Mouse (Mus musculus) heart, embryonic 16.5 days (tissue): ENCODE data around the gene Prpf40a. TPM values are rescaled to one million over a fixed set of nuclear protein-coding genes. Genes with fewer than 3 reads are reported as not detected.
A peak's percentile ranks its signal among the peaks of the same experiment; 100 is the strongest.

Experiments used
- ATAC-seq: fragments of 200-750 bp; cut with Nextera tagmentation; replicated peaks from 2 replicates; pipeline ENCODE4 v1.8.0; 2017; ENCODE audit warnings: moderate number of reproducible peaks; ENCODE audit not compliant: insufficient read depth, low FRiP score; ENCODE audit errors: extremely low read depth
- H3K27ac ChIP-seq: fragments of 300-500 bp; sonication (generic); 2 replicates; pipeline ENCODE4 v1.5.1; 2014; ENCODE audit warnings: mild to moderate bottlenecking, low read length, control low read depth, moderate library complexity
- H3K27me3 ChIP-seq: fragments of 300-500 bp; sonication (generic); 2 replicates; pipeline ENCODE4 v1.6.1; 2014; ENCODE audit warnings: low read length, mixed read lengths; ENCODE audit not compliant: control insufficient read depth, insufficient read depth
- H3K36me3 ChIP-seq: fragments of 300-500 bp; sonication (generic); 2 replicates; pipeline ENCODE4 v1.6.1; 2014; ENCODE audit not compliant: control insufficient read depth, insufficient read depth
- H3K4me1 ChIP-seq: fragments of 300-500 bp; sonication (generic); 2 replicates; pipeline ENCODE4 v1.6.1; 2014; ENCODE audit warnings: low read length, mixed read lengths; ENCODE audit not compliant: control insufficient read depth, insufficient read depth
- H3K4me2 ChIP-seq: fragments of 300-500 bp; sonication (generic); 2 replicates; pipeline ENCODE4 v1.6.1; 2014; ENCODE audit warnings: low read depth, mild to moderate bottlenecking, control low read depth, low read length
- H3K4me3 ChIP-seq: fragments of 300-500 bp; sonication (generic); 2 replicates; pipeline ENCODE4 v1.5.1; 2014; ENCODE audit warnings: mild to moderate bottlenecking, control low read depth, low read length
- H3K9ac ChIP-seq: fragments of 300-500 bp; sonication (generic); 2 replicates; pipeline ENCODE4 v1.6.1; 2014; ENCODE audit warnings: low read length, control low read depth
- H3K9me3 ChIP-seq: fragments of 300-500 bp; sonication (generic); replicated peaks from 2 replicates; pipeline ENCODE4 v1.6.1; 2016; ENCODE audit warnings: low read length; ENCODE audit not compliant: control insufficient read depth
- whole genome bisulfite sequencing: fragments of 180-500 bp; shearing (Covaris S2); extraction: QIAGEN DNeasy Blood & Tissue Kit; methylation state at CpG from one replicate; pipeline ENCODE4 v1.1.7; 2014; 5-methylcytosine and 5-hydroxymethylcytosine counted together
- polyA plus RNA-seq: library from polyadenylated mRNA; unstranded; fragments of >200 nt; fragmentation: Nextera tagmentation; extraction: Ambion mirVana; gene quantifications from 2 replicates; pipeline ENCODE4 v1.2.1, GENCODE M21; 2015

The Prpf40a gene
- 80.9 and 81.4 TPM in 2 replicates for polyA plus RNA-seq

DNA sequence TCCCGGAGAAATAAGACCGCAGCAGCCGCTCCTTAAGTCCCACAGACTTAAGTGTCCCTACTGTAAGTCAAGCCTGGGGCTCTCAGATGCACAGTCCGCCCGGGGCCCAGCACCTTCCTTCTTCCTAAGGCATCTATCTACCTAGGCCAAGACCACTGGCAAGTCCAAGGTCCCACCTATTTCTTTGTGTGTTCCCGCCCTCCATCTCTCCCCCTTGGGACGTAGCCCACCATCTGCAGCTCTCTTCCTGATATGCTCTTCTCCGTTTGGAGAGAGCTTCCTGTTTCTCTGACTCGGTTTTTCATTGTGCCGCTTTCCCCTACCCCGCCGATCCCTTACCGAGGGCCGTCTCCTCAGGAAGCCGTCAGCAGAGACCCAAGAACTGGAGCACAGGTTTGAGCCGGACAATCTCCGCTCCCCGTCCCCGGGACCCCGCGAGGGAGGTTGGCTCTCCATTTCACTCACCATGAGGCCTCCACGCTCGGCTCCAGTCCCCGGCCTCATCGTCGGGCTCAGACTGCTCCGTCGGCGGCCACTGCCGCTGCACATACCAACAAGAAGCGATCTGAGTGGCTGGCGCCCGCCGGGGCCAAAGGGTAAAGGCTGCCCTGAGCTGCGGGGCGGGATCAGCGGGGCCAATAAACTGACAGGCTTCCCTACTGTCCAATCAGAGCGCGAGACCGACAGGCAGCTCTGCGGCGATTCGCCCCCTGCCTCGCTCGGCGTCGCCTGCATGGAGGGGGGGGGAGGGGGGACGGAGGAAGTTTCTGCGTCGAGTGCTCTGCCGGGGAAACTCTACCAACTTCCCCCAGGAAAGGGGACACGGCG is at the start of gene Prpf40a:
Prpf40a (minus strand) TSS at position 601 of the 828 bp plus-strand sequence.
- peak; percentile 96 for ATAC-seq
- peaks cover 15% of the 10 kb centered on the region for H3K4me1 ChIP-seq
- peak within 1 kb of the TSS; percentile 84 for H3K4me2 ChIP-seq
- no peaks in the 10 kb centered on the region for H3K27me3 ChIP-seq
- H3K27ac ChIP-seq: peak within 1 kb of the TSS; percentile 95
- H3K9me3 ChIP-seq: no peaks in the 10 kb centered on the region
- H3K9ac ChIP-seq: peak within 1 kb of the TSS; percentile 95
- WGBS: under 1% methylated on average over 46 of the region's 53 CpGs
- H3K4me3 ChIP-seq: peak within 1 kb of the TSS; percentile 97
- H3K36me3 ChIP-seq: peaks cover 15% of the 10 kb centered on the region

GRCm38 (mm10) chr2:53222242-53222641 is 31.2 kb upstream of the Prpf40a start:
- Histone ChIP-seq H3K9ac (no peak overlapping the region), H3K27ac (no peak overlapping the region), H3K4me2 (no peak overlapping the region), H3K4me1 (no peaks in the 10 kb centered on the region), H3K27me3 (no peaks in the 10 kb centered on the region), H3K36me3 (peaks cover 7% of the 10 kb centered on the region; the same call in 1 of the 2 replicates), H3K9me3 (peaks cover 5% of the 10 kb centered on the region; the same call in 1 of the 2 replicates), H3K4me3 (no peak overlapping the region)
- WGBS: 82% methylated on average over 5 of the region's 5 CpGs
- no peak for ATAC-seq

- H3K4me3 ChIP-seq: no peak overlapping the region
- no peaks in the 10 kb centered on the region for H3K27me3 ChIP-seq
- ATAC-seq: no peak
- no peak overlapping the region for H3K9ac ChIP-seq
- 93% methylated on average over 1 of the region's 1 CpGs for WGBS
- no peak overlapping the region for H3K27ac ChIP-seq
- H3K4me1 ChIP-seq: no peaks in the 10 kb centered on the region
- H3K36me3 ChIP-seq: peaks cover 34% of the 10 kb centered on the region
- H3K4me2 ChIP-seq: no peak overlapping the region
- no peaks in the 10 kb centered on the region for H3K9me3 ChIP-seq
Measured at GRCm38 (mm10) chr2:53213493-53213892, 22.4 kb upstream of the Prpf40a start.

DNA sequence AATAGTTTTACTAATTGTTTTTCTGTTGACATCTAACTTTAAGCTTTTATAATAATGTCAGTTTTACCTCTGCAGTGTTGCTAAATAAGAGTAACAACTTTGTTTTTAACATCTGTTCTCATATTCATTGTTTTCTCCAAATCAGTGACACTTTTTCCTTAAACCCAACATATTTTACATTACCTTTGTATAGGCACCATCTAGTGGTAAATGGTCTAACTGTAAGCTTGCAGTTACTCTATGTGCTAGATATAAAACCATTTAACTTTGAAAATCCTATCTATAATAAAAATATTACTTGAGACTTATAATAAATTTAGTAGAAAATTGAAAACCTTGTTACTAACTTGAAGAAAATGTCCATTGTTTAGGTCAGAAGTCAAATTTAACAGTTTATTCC is 15.7 kb upstream of the Prpf40a start:
- Histone ChIP-seq H3K36me3 (peaks cover 12% of the 10 kb centered on the region), H3K27me3 (no peaks in the 10 kb centered on the region), H3K4me2 (no peak overlapping the region), H3K27ac (no peak overlapping the region), H3K4me1 (no peaks in the 10 kb centered on the region), H3K9me3 (no peaks in the 10 kb centered on the region), H3K4me3 (no peak overlapping the region), H3K9ac (no peak overlapping the region)
- ATAC-seq: no peak

DNA sequence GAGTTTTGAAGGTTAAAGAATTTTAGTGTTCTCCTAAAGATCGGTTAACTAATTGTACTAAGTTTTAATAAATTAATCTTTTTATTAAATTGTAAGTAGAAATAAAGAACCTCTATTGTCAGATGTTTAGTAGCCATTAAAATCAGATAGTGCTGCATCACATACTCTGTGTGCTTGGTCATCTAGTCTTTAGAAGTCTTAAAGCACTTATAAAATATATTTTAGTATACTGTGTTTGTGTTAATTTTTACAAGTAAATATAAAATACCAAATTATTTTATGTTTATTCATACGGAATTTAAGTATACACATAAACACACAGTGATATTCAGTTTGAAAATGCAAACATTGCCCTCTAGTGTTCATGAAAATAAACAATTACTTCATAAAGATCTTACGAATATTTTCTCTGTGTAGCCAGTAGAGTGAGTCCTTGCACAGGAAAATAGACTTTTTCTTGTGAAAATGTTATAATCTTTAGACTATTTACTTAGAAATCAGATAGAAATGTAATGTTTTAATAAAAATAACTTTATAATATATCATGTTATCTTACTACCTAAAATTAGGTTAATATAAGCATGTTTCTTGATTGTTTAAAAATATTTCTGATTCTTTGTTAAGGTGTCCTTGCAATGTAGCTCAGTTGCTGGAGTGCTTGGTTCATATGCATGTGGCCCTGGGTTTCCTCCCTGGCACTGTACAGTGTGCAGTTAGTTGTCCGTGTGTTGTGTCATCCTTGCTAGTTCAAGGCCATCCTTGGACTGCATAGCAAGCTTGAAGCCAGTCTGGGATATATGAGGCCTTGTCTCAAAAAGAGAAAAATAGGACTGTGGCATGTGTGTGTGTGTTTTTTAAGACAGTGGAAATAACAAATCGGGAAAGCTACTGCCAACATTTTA is 13.5 kb upstream of the Prpf40a start:
- no peaks in the 10 kb centered on the region for H3K27me3 ChIP-seq
- H3K4me1 ChIP-seq: peaks cover 8% of the 10 kb centered on the region
- ATAC-seq: no peak; the same call in 1 of the 2 replicates
- no peaks in the 10 kb centered on the region for H3K9me3 ChIP-seq
- no peak overlapping the region for H3K4me3 ChIP-seq
- H3K4me2 ChIP-seq: no peak overlapping the region
- peaks cover 7% of the 10 kb centered on the region for H3K36me3 ChIP-seq
- H3K27ac ChIP-seq: no peak overlapping the region
- 68% methylated on average over 5 of the region's 5 CpGs for WGBS
- no peak overlapping the region for H3K9ac ChIP-seq

DNA sequence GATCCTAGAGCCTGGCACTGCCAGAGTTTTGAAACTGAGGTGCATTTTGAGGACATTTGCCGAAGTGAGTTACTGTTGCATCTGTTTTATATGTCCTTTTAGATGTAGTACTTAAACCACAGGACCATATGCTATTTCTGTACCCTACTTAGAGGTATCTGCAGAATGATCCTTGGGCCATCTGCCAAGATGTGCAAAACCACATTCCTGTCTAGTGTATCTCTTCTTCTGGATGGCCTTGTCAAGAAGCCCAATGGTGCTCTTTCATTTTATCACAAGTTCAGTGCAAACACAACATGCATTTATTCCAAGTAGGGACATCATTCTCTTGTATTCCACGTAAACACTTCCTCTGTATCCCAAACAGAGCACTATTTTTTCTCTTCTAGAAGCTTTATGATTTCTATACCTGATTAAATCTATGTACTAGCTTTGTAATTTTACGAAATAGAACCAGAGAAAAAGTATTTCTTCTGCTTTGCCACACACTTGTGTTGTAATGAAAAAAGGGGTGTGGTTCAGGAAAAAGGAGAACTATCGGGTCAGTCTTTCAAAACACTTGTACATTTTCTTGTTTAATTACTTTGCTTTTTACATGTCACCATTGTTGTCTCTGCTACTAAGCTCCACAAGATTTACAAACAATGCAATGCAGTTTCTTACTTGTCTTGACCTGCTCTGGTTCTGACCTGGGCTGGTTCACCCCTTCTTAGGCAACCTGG is 9.2 kb upstream of the Prpf40a start:
- ATAC-seq: no peak
- WGBS: 72% methylated on average over 4 of the region's 4 CpGs
- H3K4me1 ChIP-seq: peaks cover 8% of the 10 kb centered on the region
- H3K9me3 ChIP-seq: no peaks in the 10 kb centered on the region
- H3K4me3 ChIP-seq: no peak overlapping the region
- H3K36me3 ChIP-seq: peaks cover 9% of the 10 kb centered on the region
- no peak overlapping the region for H3K27ac ChIP-seq
- peak overlapping the region; percentile 42 for H3K4me2 ChIP-seq
- no peaks in the 10 kb centered on the region for H3K27me3 ChIP-seq
- no peak overlapping the region for H3K9ac ChIP-seq

DNA sequence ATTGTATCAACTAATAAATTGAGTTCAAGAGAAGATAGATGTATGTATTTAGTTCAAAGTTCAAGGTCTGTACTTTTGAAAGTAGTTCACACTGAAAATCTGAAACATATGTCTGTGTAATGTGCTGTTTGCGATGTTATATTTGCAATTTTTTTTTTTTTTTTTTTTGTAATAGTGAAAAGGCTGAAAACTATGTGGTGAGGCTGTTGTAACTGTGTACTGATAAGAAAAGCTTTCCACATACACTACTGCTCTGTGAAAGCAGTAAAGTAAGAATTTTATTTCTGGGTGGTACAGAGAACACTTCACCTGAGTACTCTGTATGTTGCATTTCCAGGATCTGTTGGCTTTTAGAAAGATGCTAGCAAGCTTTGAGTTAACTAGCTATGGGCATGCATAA is 8.1 kb upstream of the Prpf40a start:
- no peaks in the 10 kb centered on the region for H3K27me3 ChIP-seq
- no peak for ATAC-seq
- H3K36me3 ChIP-seq: peaks cover 13% of the 10 kb centered on the region
- no peak overlapping the region for H3K4me3 ChIP-seq
- H3K9ac ChIP-seq: no peak overlapping the region
- peaks cover 8% of the 10 kb centered on the region for H3K4me1 ChIP-seq
- H3K27ac ChIP-seq: no peak overlapping the region
- WGBS: 87% methylated on average over 1 of the region's 1 CpGs
- no peak overlapping the region for H3K4me2 ChIP-seq
- H3K9me3 ChIP-seq: no peaks in the 10 kb centered on the region

DNA sequence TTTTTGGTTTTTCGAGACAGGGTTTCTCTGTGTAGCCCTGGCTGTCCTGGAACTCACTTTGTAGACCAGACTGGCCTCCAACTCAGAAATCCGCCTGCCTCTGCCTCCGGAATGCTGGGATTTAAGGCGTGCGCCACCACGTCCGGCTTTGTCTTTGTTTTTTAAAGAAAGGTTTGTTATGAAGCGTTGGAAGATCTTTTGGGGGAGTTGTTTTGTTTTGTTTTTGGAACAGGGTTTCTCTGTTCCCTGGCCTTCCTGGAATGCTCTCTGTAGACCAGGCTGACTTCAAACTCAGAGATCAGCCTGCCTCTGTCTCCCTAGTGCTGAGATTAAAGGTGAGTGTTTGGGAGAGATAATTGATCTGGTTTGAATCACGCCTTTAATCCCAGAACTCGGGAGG is 5.3 kb upstream of the Prpf40a start:
- Histone ChIP-seq H3K36me3 (peaks cover 11% of the 10 kb centered on the region), H3K4me2 (no peak overlapping the region), H3K4me1 (peaks cover 18% of the 10 kb centered on the region), H3K4me3 (no peak overlapping the region), H3K27me3 (no peaks in the 10 kb centered on the region), H3K27ac (no peak overlapping the region), H3K9me3 (no peaks in the 10 kb centered on the region), H3K9ac (no peak overlapping the region)
- no peak for ATAC-seq
- 91% methylated on average over 10 of the region's 10 CpGs for WGBS
